Mouse (Mus musculus) embryo, embryonic 11 days (tissue): Measurements from ENCODE around the gene Dxo.

Experiments
- DNase-seq: peaks from one replicate; pipeline ENCODE4 v3.0.0-alpha.2; 2015

Dxo gene

GRCm38 (mm10) chr17:34836155-34836855 lies 514 bp upstream of the Dxo start:
- no peak for DNase-seq

- peak; percentile 7 for DNase-seq
Observed at GRCm38 (mm10) chr17:34837464-34838324, 875 bp downstream of the Dxo start.

DNA sequence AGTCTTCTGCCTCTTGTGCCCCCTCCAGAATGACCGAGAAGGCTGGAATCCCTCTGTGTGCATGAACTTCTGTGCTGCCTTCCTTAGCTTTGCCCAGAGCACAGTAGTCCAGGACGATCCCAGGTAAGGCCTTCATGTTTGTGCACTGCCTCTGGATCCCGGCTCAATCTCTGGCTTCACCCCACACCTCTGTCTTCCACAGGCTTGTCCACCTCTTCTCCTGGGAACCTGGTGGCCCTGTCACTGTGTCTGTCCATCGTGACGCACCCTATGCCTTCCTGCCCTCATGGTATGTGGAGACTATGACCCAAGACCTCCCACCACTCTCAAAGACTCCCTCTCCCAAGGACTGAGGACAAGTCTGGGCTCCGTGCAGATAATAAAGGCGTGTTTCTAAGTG lies 2.0 kb downstream of the Dxo start:
- no peak for DNase-seq

GRCm38 (mm10) chr17:34840736-34841307 lies 4.0 kb downstream of the Dxo start:
- no peak for DNase-seq

DNA sequence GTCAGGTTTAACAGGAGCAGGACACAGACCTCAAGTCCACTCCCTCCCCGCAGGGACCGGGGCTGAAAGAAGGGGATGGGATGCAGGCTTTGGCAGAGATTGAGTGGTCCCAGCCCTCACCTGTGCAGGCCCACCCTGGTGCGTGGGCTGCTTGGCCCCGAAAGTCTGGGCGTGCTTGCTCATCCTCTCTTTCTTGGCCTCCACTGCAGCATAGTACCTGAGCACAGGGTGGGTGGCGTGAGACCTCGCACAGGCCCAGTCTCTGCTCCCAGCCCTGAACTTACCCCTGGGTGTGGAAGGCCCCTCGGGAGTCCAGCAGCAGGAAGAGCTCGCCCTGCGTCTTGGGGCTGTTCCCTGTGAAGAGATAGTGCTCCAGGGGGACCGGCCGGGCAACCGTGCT lies 8.1 kb downstream of the Dxo start:
- DNase-seq, result no peak

DNA sequence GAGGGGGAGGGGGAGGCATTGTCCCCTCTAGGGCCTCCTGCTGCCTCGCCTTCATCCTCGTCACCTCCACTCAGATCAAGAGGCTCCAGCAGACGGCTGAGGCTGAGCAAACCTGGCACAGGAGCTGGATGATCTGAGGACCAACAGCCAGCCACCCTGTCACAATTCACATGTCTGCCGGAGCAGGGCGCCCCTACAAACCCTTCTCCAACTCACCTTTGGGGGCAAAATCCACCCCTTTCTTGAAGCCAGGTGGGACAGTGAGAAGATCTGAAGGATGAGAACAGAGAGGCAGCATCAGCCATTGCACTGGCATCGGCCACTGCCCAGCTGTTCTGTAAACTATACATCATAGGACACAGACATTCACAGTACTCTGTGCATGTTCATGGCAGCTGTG lies 10.4 kb downstream of the Dxo start:
- DNase-seq, result no peak

DNA sequence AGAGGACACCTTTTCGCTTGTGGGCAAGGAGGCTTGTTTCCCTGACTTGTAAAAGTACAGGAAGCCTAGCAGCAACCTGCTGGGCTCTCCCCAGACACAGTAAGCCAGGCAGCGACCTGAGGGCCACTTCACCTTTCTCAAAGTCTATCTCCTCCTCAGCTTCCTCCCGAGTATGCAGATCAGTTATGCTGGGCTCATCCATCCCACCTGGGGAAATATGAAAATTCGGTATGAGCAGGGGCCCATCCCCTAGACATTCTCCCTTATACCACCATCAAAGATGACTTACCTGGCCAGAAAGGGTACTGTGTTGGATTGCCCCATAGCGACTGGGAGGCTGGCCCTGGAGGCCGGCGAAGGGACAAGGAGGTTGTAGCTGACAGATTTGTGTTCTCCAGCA lies 10.8 kb downstream of the Dxo start:
- DNase-seq, result no peak

GRCm38 (mm10) chr17:34849722-34850516 lies 13.1 kb downstream of the Dxo start, which contains the start of the genes Skiv2l and Nelfe:
Gene Skiv2l, minus strand, starts transcription at chr17:34850210.
Gene Nelfe, plus strand, starts transcription at chr17:34850391.
- DNase-seq, result peak; percentile 99

DNA sequence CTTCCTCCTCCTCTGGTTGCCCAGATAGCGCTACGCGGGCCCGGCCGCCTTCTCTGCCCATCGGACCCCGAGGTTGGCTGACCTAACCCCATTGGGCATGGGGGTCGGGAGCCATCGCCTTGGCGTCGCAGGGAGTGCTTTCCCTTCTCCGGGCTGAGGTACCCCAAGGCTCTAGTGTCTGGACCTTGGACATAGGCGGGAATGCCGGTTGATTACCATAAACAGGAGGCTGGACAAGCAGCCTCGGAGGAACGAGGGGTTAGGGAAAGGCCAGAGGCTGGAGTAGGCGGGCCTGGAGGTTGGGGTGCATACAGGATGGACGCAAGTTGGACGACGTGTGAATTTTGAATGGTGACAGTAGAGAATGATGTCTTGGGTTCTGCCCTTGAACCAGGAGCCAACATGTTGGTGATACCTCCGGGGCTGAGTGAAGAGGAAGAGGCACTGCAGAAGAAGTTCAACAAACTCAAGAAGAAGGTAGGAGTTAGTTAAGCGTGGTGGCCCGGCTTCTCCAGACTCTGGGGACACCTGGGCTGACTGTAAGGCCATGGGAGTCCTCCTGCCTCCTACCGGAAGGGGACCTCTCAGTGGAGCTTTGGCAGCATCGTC lies 13.8 kb downstream of the Dxo start:
- DNase-seq, result no peak

DNA sequence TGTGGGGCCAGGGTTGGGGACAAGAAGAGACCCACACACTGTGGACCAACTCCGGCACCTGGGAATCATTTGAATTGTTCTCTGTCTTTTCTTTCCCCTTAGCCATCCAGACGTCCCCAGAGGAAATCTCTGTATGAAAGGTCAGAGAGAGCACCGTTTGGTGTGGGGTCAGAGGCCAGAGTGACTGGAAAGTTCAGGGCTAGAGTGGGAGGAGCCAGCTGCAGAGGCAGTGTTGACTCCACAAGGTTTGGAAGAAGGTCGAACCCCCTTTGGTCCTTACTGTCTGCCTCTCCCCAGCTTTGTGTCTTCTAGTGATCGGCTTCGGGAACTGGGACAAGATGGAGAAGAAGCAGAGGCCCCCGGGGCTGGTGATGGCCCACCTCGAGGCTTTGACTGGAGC lies 16.7 kb downstream of the Dxo start:
- DNase-seq, result no peak

- no peak for DNase-seq
Observed at GRCm38 (mm10) chr17:34854761-34855160, 17.9 kb downstream of the Dxo start.

GRCm38 (mm10) chr17:34855825-34856224 lies 19.0 kb downstream of the Dxo start:
- DNase-seq, result peak; percentile 72

DNA sequence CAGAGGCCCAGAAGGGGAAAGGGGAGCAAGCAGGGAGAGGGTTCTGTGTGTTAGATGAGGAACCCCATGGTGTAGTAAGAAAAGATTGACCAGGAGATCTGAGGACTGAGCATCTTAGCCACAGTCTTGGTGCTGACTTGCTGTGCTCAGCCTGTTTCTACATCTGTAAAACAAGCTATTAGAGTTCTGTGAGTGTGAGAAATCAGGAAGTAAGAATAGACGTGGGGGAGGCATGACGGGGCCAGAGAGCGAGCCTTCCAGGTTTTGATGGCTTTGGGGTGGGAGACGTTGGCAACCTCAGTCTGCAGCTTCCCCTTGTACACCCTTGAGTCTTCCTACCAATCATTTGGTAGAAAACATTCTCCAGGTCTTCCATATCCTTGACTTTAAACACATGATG lies 21.9 kb downstream of the Dxo start:
- no peak for DNase-seq

GRCm38 (mm10) chr17:34860514-34860913 lies 23.7 kb downstream of the Dxo start:
- DNase-seq, result no peak

DNA sequence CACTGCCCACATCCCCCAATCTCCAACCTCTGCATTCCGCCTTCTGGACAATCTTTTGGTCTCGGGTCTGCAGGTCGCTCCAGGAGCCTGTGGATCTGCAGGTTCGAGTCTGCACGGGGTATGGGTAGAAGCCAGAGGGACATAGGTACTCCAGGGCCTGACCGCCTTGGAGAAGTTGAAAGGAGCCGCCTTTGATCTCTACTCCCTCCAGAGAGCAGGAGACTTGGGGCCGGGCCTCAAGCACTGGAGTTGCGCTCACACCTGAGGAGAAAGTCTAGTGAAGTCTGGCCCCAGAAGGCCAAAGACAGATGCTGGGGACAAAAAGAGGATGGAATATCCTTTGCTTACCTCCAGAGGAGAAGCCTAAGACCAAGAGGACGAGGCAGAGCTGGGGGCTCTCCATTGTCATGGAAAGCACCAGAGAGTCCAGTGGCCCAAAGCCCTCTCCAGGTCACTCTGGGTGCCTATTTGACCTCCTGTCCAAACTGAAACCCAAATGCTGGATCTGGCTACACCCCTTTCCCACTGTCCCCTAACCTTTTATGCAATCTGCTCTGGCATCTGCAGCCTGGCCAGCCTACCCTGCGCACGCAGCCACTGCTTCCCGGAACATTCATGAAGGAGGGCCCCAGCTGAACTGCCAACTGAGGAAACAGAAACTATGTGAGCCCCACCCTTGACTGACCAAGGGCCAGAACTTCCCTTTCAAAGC lies 25.0 kb downstream of the Dxo start:
- no peak for DNase-seq

DNA sequence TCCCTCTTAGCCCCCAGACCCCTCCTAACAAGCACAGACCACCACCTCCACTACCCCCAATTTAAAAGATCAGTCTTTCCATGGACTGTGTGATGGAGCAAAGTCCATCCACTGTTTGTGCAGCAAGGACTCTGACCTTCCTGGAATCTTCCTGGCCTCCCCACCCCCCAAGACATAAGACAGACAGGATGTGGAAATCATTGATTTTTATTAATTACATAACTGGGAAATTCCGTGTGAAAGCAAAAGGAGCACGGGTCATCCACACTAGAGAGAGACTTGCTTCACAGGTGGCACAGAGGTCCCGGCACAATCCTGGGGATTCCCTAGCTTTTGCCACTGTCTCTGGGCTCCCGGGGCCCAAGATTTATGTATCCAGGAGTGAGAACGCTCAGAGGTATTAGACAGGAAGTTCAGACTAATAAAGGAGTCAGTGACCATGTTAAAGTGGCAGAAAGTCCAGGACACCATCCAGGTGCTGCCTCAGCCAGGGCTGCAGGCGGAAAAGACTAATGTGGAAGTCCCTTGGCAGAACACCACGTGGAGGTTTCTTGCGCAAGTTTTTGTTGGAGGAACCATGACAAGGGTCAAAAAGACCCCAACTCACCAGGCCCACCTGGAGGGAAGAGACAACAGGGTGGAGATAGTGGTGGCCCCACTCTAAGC lies 25.7 kb downstream of the Dxo start, which contains the start of gene Cfb:
TSS of gene Cfb (minus strand) at position 103 of the 666 bp plus-strand sequence.
- no peak for DNase-seq

GRCm38 (mm10) chr17:34865981-34866380 lies 29.2 kb downstream of the Dxo start:
- DNase-seq, result no peak

- no peak for DNase-seq
Observed at GRCm38 (mm10) chr17:34874321-34874720, 37.5 kb downstream of the Dxo start.

DNA sequence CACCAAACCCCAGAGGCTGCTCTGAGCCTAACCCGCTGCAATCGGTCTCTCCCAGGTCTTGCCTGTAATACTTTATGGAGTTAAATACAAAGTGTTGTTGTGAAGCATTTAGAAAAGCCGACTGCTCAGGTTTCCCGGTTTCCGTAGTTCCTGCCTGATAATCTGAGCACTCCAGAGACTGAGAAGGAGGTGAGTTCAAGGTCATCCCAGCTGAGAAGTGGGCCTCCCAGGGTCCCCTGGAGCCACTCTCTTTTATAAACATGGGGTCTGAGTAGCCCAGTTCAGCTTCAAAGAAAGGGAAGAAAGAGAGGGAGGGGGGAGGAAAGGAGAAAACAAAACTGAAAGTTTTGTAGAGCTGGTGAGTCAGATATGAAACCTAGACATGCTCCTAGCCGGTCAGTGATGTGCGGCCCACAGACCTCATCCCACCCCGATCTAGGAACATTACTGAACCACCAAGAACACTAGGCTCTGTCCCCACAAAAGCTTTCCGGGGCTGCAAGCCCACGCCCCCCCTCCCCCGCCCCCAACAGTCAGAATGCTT lies 42.6 kb downstream of the Dxo start, which contains the start of gene Zbtb12:
TSS of gene Zbtb12 (plus strand) at position 148 of the 544 bp plus-strand sequence.
- DNase-seq, result no peak

DNA sequence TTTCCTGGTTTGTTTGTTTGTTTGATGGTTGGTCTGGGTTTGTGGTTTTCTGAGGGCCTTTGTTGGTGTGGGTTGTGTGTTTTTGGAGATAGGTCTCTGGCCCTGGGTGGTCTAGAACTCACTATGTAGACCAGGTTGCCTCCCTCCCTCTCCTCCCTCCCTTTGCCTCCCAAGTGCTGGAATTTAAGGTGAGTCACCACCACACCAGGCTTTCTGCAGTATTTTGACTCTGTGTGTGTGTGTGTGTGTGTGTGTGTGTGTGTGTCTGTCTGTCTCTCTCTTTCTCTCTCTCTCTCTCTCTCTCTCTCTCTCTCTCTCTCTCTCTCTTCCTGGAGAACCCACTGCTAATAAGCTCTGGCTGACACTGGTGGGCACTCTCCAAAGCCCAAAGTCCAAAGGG lies 44.3 kb downstream of the Dxo start:
- DNase-seq, result no peak
